Mouse (Mus musculus): ENCODE measurements around the gene Emilin1.

DNA sequence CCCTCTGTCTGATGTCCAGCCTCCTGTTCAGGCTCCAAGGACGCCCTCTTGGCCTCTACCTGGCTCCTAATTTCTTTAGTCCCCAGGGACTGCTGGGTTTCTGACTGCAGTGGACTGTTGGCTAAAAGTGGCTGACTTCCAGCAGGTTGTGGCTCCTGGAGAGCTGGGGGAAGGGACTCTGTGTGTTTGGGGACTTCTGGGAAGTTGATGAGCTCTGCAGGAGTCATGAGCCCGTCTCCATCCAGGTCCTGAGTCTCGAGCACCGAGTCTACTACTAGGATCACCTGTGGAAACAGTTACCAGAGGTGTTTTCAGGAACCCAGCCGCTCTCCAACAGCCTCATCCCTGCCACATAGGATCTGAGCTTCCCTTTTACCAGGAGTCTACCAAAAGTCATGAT lies 20.5 kb downstream of the Emilin1 start:
- no peak for TF ChIP-seq POLR2A (IDR thresholded peaks at IDR 0.05; ENCODE audit: insufficient read depth, low read depth, low read length)
- TF ChIP-seq CTCF (IDR thresholded peaks at IDR 0.05; ENCODE audit: insufficient read depth, low read depth, low read length) = no peak
